Mouse (Mus musculus): ENCODE measurements at regions not wholly inside any gene's neighbourhood (a gene's known extent, or its start where the extent isn't known, plus 50 kb on each side); places are given as distances from the start of the nearest gene placed in this dataset.

GRCm38 (mm10) chr19:21118782-21119181 lies 153.3 kb upstream of the Zfand5 start:
- Histone ChIP-seq H3K9ac (ENCODE audit: low read length) (no peak overlapping the region), H3K27ac (ENCODE audit: low read depth, low read length) (no peak overlapping the region), H3K27me3 (ENCODE audit: control insufficient read depth, insufficient read depth, low read length) (no peaks in the 10 kb centered on the region), H3K9me3 (ENCODE audit: control insufficient read depth, low read length) (no peaks in the 10 kb centered on the region), H3K36me3 (ENCODE audit: control insufficient read depth, insufficient read depth, low read length) (no peaks in the 10 kb centered on the region), H3K4me2 (no peak overlapping the region), H3K4me3 (ENCODE audit: low read depth, low read length) (no peak overlapping the region), H3K4me1 (ENCODE audit: control insufficient read depth, insufficient read depth, low read length) (no peaks in the 10 kb centered on the region)
- no peak for ATAC-seq (ENCODE audit: low FRiP score)
- 85% methylated on average over 4 of the region's 4 CpGs for WGBS
- DNase-seq (ENCODE audit: low spot score, missing footprints): no peak

- Histone ChIP-seq H3K4me3 (ENCODE audit: low read depth, low read length) (no peak overlapping the region), H3K27ac (ENCODE audit: low read depth, low read length) (no peak overlapping the region), H3K36me3 (ENCODE audit: control insufficient read depth, insufficient read depth, low read length) (no peaks in the 10 kb centered on the region), H3K27me3 (ENCODE audit: control insufficient read depth, insufficient read depth, low read length) (no peaks in the 10 kb centered on the region), H3K9me3 (ENCODE audit: control insufficient read depth, low read length) (no peaks in the 10 kb centered on the region), H3K4me1 (ENCODE audit: control insufficient read depth, insufficient read depth, low read length) (no peaks in the 10 kb centered on the region), H3K9ac (ENCODE audit: low read length) (no peak overlapping the region), H3K4me2 (no peak overlapping the region)
- WGBS: 88% methylated on average over 2 of the region's 2 CpGs
- ATAC-seq (ENCODE audit: low FRiP score) (no peak), DNase-seq (ENCODE audit: low spot score, missing footprints) (no peak)
Observed at GRCm38 (mm10) chr19:21115693-21116092, 156.4 kb upstream of the Zfand5 start.

- Histone ChIP-seq H3K27ac (ENCODE audit: low read depth, low read length) (no peak overlapping the region), H3K4me3 (ENCODE audit: low read depth, low read length) (no peak overlapping the region), H3K36me3 (ENCODE audit: control insufficient read depth, insufficient read depth, low read length) (no peaks in the 10 kb centered on the region), H3K4me2 (no peak overlapping the region), H3K4me1 (ENCODE audit: control insufficient read depth, insufficient read depth, low read length) (no peaks in the 10 kb centered on the region), H3K27me3 (ENCODE audit: control insufficient read depth, insufficient read depth, low read length) (no peaks in the 10 kb centered on the region), H3K9me3 (ENCODE audit: control insufficient read depth, low read length) (no peaks in the 10 kb centered on the region), H3K9ac (ENCODE audit: low read length) (no peak overlapping the region)
- ATAC-seq (ENCODE audit: low FRiP score): no peak
- 93% methylated on average over 5 of the region's 5 CpGs for WGBS
- DNase-seq (ENCODE audit: low spot score, missing footprints): no peak
Observed at GRCm38 (mm10) chr19:21111836-21112235, 157.8 kb upstream of the Tmc1 start.

- Histone ChIP-seq H3K4me2 (no peak overlapping the region), H3K4me3 (ENCODE audit: low read depth, low read length) (no peak overlapping the region), H3K36me3 (ENCODE audit: control insufficient read depth, insufficient read depth, low read length) (no peaks in the 10 kb centered on the region), H3K9me3 (ENCODE audit: control insufficient read depth, low read length) (no peaks in the 10 kb centered on the region), H3K27me3 (ENCODE audit: control insufficient read depth, insufficient read depth, low read length) (no peaks in the 10 kb centered on the region), H3K9ac (ENCODE audit: low read length) (no peak overlapping the region), H3K4me1 (ENCODE audit: control insufficient read depth, insufficient read depth, low read length) (no peaks in the 10 kb centered on the region), H3K27ac (ENCODE audit: low read depth, low read length) (no peak overlapping the region)
- ATAC-seq (ENCODE audit: low FRiP score) (no peak), DNase-seq (ENCODE audit: low spot score, missing footprints) (no peak)
- 82% methylated on average over 2 of the region's 2 CpGs for WGBS
Observed at GRCm38 (mm10) chr19:21108311-21108710, 154.3 kb upstream of the Tmc1 start.

- Histone ChIP-seq H3K9ac (ENCODE audit: low read length) (no peak overlapping the region), H3K9me3 (ENCODE audit: control insufficient read depth, low read length) (no peaks in the 10 kb centered on the region), H3K27me3 (ENCODE audit: control insufficient read depth, insufficient read depth, low read length) (no peaks in the 10 kb centered on the region), H3K27ac (ENCODE audit: low read depth, low read length) (no peak overlapping the region), H3K4me2 (no peak overlapping the region), H3K36me3 (ENCODE audit: control insufficient read depth, insufficient read depth, low read length) (no peaks in the 10 kb centered on the region), H3K4me1 (ENCODE audit: control insufficient read depth, insufficient read depth, low read length) (no peaks in the 10 kb centered on the region), H3K4me3 (ENCODE audit: low read depth, low read length) (no peak overlapping the region)
- ATAC-seq (ENCODE audit: low FRiP score) (no peak), DNase-seq (ENCODE audit: low spot score, missing footprints) (no peak)
- 85% methylated on average over 3 of the region's 3 CpGs for WGBS
Observed at GRCm38 (mm10) chr19:21107741-21108140, 153.7 kb upstream of the Tmc1 start.

- H3K4me2 ChIP-seq: no peak overlapping the region
- H3K9ac ChIP-seq (ENCODE audit: low read length): no peak overlapping the region
- H3K27ac ChIP-seq (ENCODE audit: low read depth, low read length): no peak overlapping the region
- no peaks in the 10 kb centered on the region for H3K27me3 ChIP-seq (ENCODE audit: control insufficient read depth, insufficient read depth, low read length)
- H3K36me3 ChIP-seq (ENCODE audit: control insufficient read depth, insufficient read depth, low read length): no peaks in the 10 kb centered on the region
- ATAC-seq (ENCODE audit: low FRiP score) (no peak), DNase-seq (ENCODE audit: low spot score, missing footprints) (no peak)
- H3K4me1 ChIP-seq (ENCODE audit: control insufficient read depth, insufficient read depth, low read length): no peaks in the 10 kb centered on the region
- 80% methylated on average over 4 of the region's 4 CpGs for WGBS
- no peak overlapping the region for H3K4me3 ChIP-seq (ENCODE audit: low read depth, low read length)
- H3K9me3 ChIP-seq (ENCODE audit: control insufficient read depth, low read length): no peaks in the 10 kb centered on the region
Observed at GRCm38 (mm10) chr19:21107275-21107674, 153.3 kb upstream of the Tmc1 start.

GRCm38 (mm10) chr19:21106766-21107165 lies 152.8 kb upstream of the Tmc1 start:
- no peak for DNase-seq (ENCODE audit: low spot score, missing footprints)
- Histone ChIP-seq H3K4me1 (ENCODE audit: control insufficient read depth, insufficient read depth, low read length) (no peaks in the 10 kb centered on the region), H3K9me3 (ENCODE audit: control insufficient read depth, low read length) (no peaks in the 10 kb centered on the region), H3K4me3 (ENCODE audit: low read depth, low read length) (no peak overlapping the region), H3K36me3 (ENCODE audit: control insufficient read depth, insufficient read depth, low read length) (no peaks in the 10 kb centered on the region), H3K4me2 (no peak overlapping the region), H3K9ac (ENCODE audit: low read length) (no peak overlapping the region), H3K27me3 (ENCODE audit: control insufficient read depth, insufficient read depth, low read length) (no peaks in the 10 kb centered on the region), H3K27ac (ENCODE audit: low read depth, low read length) (no peak overlapping the region)
- ATAC-seq (ENCODE audit: low FRiP score): no peak
- WGBS: 86% methylated on average over 10 of the region's 10 CpGs

GRCm38 (mm10) chr19:21106241-21106669 lies 152.3 kb upstream of the Tmc1 start:
- 82% methylated on average over 6 of the region's 6 CpGs for WGBS
- Histone ChIP-seq H3K36me3 (ENCODE audit: control insufficient read depth, insufficient read depth, low read length) (no peaks in the 10 kb centered on the region), H3K4me2 (no peak overlapping the region), H3K4me3 (ENCODE audit: low read depth, low read length) (no peak overlapping the region), H3K27me3 (ENCODE audit: control insufficient read depth, insufficient read depth, low read length) (no peaks in the 10 kb centered on the region), H3K9me3 (ENCODE audit: control insufficient read depth, low read length) (no peaks in the 10 kb centered on the region), H3K4me1 (ENCODE audit: control insufficient read depth, insufficient read depth, low read length) (no peaks in the 10 kb centered on the region), H3K9ac (ENCODE audit: low read length) (no peak overlapping the region), H3K27ac (ENCODE audit: low read depth, low read length) (no peak overlapping the region)
- no peak for DNase-seq (ENCODE audit: low spot score, missing footprints)
- no peak for ATAC-seq (ENCODE audit: low FRiP score)

GRCm38 (mm10) chr19:21105004-21105403 lies 151.0 kb upstream of the Tmc1 start:
- Histone ChIP-seq H3K9ac (ENCODE audit: low read length) (no peak overlapping the region), H3K4me3 (ENCODE audit: low read depth, low read length) (no peak overlapping the region), H3K36me3 (ENCODE audit: control insufficient read depth, insufficient read depth, low read length) (no peaks in the 10 kb centered on the region), H3K27ac (ENCODE audit: low read depth, low read length) (no peak overlapping the region), H3K4me2 (no peak overlapping the region), H3K9me3 (ENCODE audit: control insufficient read depth, low read length) (no peaks in the 10 kb centered on the region), H3K4me1 (ENCODE audit: control insufficient read depth, insufficient read depth, low read length) (no peaks in the 10 kb centered on the region), H3K27me3 (ENCODE audit: control insufficient read depth, insufficient read depth, low read length) (no peaks in the 10 kb centered on the region)
- 81% methylated on average over 6 of the region's 6 CpGs for WGBS
- no peak for DNase-seq (ENCODE audit: low spot score, missing footprints)
- ATAC-seq (ENCODE audit: low FRiP score): no peak

- Histone ChIP-seq H3K27ac (ENCODE audit: low read depth, low read length) (no peak overlapping the region), H3K4me1 (ENCODE audit: control insufficient read depth, insufficient read depth, low read length) (no peaks in the 10 kb centered on the region), H3K9me3 (ENCODE audit: control insufficient read depth, low read length) (no peaks in the 10 kb centered on the region), H3K36me3 (ENCODE audit: control insufficient read depth, insufficient read depth, low read length) (no peaks in the 10 kb centered on the region), H3K27me3 (ENCODE audit: control insufficient read depth, insufficient read depth, low read length) (no peaks in the 10 kb centered on the region), H3K9ac (ENCODE audit: low read length) (no peak overlapping the region), H3K4me2 (no peak overlapping the region), H3K4me3 (ENCODE audit: low read depth, low read length) (no peak overlapping the region)
- DNase-seq (ENCODE audit: low spot score, missing footprints) (no peak), ATAC-seq (ENCODE audit: low FRiP score) (no peak)
- 79% methylated on average over 8 of the region's 8 CpGs for WGBS
Observed at GRCm38 (mm10) chr19:21104462-21104936, 150.5 kb upstream of the Tmc1 start.

Measured in midbrain, embryonic 11.5 days (tissue).